Mouse (Mus musculus) heart, adult 18-20 months (tissue): ENCODE results near the gene Tef. TPM values are rescaled to one million over a fixed set of nuclear protein-coding genes. Genes with fewer than 3 reads are reported as not detected.

Experiments used
- total RNA-seq, 2 experiments: library from RNA; stranded (reverse); gene quantifications; 2 replicates each; pipeline ENCODE4 v1.2.3; 2021

Gene Tef
- total RNA-seq, 2 experiments from 2014 or later, result 67.5 to 73.0 TPM

Other genes with a start within 250 kb of the Tef start
- 10 to 100 TPM; 40.7 to 42.1 TPM for gene Ep300, start 217.1 kb upstream of the Tef start, total RNA-seq
- 10 to 100 TPM; 11.9 to 14.1 TPM for gene L3mbtl2, start 138.5 kb upstream of the Tef start, total RNA-seq
- 1 to 10 TPM in 1 of 2 experiments, under 1 TPM in 1; 0.92 to 2.2 TPM for gene Chadl, start 105.1 kb upstream of the Tef start, total RNA-seq
- gene Zc3h7b, start 57.4 kb upstream of the Tef start, total RNA-seq, result 10 to 100 TPM; 57.2 to 68.1 TPM
- 10 to 100 TPM; 29.4 to 30.4 TPM for gene Rangap1, start 56.9 kb upstream of the Tef start, total RNA-seq
- 100 to 1,000 TPM; 103 to 127 TPM for gene Tob2, start 56.4 kb downstream of the Tef start, total RNA-seq
- gene Phf5a, start 69.5 kb downstream of the Tef start, total RNA-seq, result 10 to 100 TPM; 36.5 to 37.1 TPM
- 1,000 to 10,000 TPM; 2,055 to 2,104 TPM for gene Aco2, start 69.9 kb downstream of the Tef start, total RNA-seq
- 10 to 100 TPM in 1 of 2 experiments, 1 to 10 TPM in 1; 7.8 to 10.7 TPM for gene Polr3h, start 123.8 kb downstream of the Tef start, total RNA-seq
- 10 to 100 TPM; 54.7 to 62.7 TPM for gene Csdc2, start 134.3 kb downstream of the Tef start, total RNA-seq
- 10 to 100 TPM; 24.7 to 31.4 TPM for gene Pmm1, start 158.5 kb downstream of the Tef start, total RNA-seq
- gene 1700029P11Rik, start 178.1 kb downstream of the Tef start, total RNA-seq, result not detected
- 10 to 100 TPM; 24.6 to 25.3 TPM for gene Xrcc6, start 185.4 kb downstream of the Tef start, total RNA-seq
- 10 to 100 TPM; 25.1 to 29.0 TPM for gene Desi1, start 231.4 kb downstream of the Tef start, total RNA-seq
- 10 to 100 TPM; 47.3 to 53.5 TPM for gene Snu13, start 245.2 kb downstream of the Tef start, total RNA-seq